Mouse (Mus musculus): ENCODE data around the gene Tnfrsf13c.

- no peak for TF ChIP-seq POLR2A (IDR thresholded peaks at IDR 0.05; ENCODE audit: insufficient read depth, low read depth, low read length)
- no peak for TF ChIP-seq CTCF (IDR thresholded peaks at IDR 0.05; ENCODE audit: insufficient read depth, low read depth, low read length)
These were observed 49.1 kb downstream of the Tnfrsf13c start for GRCm38 (mm10) chr15:82175091-82175490.
